10 mouse cellular contexts compared by ENCODE assay signal in genomic region chr16:7099506-7100300, GRCm38 (mm10).
A peak's percentile ranks its signal among the peaks of the same experiment; 100 is the strongest.
DNase-seq lines count a peak whose midpoint lies in the region; ATAC-seq and TF ChIP-seq lines count a peak whose summit lies in the region.
"Had no signal": no experiment of that assay in that cellular context is flagged by ENCODE, and none has a peak within 500 bp of the region (broad histone marks: within the 10 kb centered on the region; RNA-seq: fewer than 3 reads in every experiment).

No protein-coding gene starts in this region.

- H3K27ac ChIP-seq in liver, embryonic 12.5 days: no peak overlapping the region
- H3K27ac ChIP-seq in stomach, postnatal 0 days (replicated peaks): no peak overlapping the region
- H3K27ac ChIP-seq: embryonic facial prominence, embryonic 13.5 days; macrophage had no signal

- no peaks in the 10 kb centered on the region for H3K9me3 ChIP-seq in liver, embryonic 12.5 days (replicated peaks)
- H3K9me3 ChIP-seq in stomach, postnatal 0 days (ENCODE audit: control insufficient read depth, low read length): no peaks in the 10 kb centered on the region
- H3K9me3 ChIP-seq: embryonic facial prominence, embryonic 13.5 days had no signal

- H3K4me1 ChIP-seq in liver, embryonic 12.5 days: no peaks in the 10 kb centered on the region; the same call in 1 of the 2 replicates
- no peaks in the 10 kb centered on the region for H3K4me1 ChIP-seq in stomach, postnatal 0 days (replicated peaks; ENCODE audit: control insufficient read depth, insufficient read depth)
- H3K4me1 ChIP-seq: embryonic facial prominence, embryonic 13.5 days had no signal

- WGBS in liver, embryonic 12.5 days (ENCODE audit: insufficient replicate concordance): 58% methylated on average over 11 of the region's 11 CpGs
- 60% methylated on average over 11 of the region's 11 CpGs for WGBS in stomach, postnatal 0 days

- TF ChIP-seq CTCF in stomach, postnatal 0 days (IDR thresholded peaks at IDR 0.05; ENCODE audit: low read depth): no peak

- no peak for TF ChIP-seq EP300 in stomach, postnatal 0 days (optimal IDR thresholded peaks at IDR 0.05)

- H3K4me2 ChIP-seq in liver, embryonic 12.5 days: no peak overlapping the region
- no peak overlapping the region for H3K4me2 ChIP-seq in stomach, postnatal 0 days (replicated peaks; ENCODE audit: low read depth)
- H3K4me2 ChIP-seq: embryonic facial prominence, embryonic 13.5 days had no signal

- peak; percentile 5 for DNase-seq in liver
- DNase-seq in frontal cortex, postnatal 25 days (ENCODE audit: low spot score in 2 of 2): peak; percentile 46 to 61
- peak; percentile 78 for DNase-seq in heart, postnatal 4 days
- DNase-seq in left cerebral cortex, postnatal 4 days: peak; percentile 35
- DNase-seq in yolk sac, embryonic 10.5 days (ENCODE audit: low spot score): peak; percentile 33
- no peak for DNase-seq in stomach, postnatal 0 days (ENCODE audit: low spot score)
- DNase-seq in T-cell, adult 2 months (ENCODE audit: low spot score): no peak

- ATAC-seq in liver, embryonic 12.5 days: no peak
- no peak for ATAC-seq in stomach, postnatal 0 days (ENCODE audit: low FRiP score, low TSS enrichment)

- no peak overlapping the region for H3K4me3 ChIP-seq in liver, embryonic 12.5 days
- H3K4me3 ChIP-seq in stomach, postnatal 0 days (ENCODE audit: low read depth, low read length): no peak overlapping the region
- H3K4me3 ChIP-seq: embryonic facial prominence, embryonic 13.5 days had no signal

- no peaks in the 10 kb centered on the region for H3K36me3 ChIP-seq in liver, embryonic 12.5 days
- no peaks in the 10 kb centered on the region for H3K36me3 ChIP-seq in stomach, postnatal 0 days (ENCODE audit: control insufficient read depth, insufficient read depth, low read length)
- H3K36me3 ChIP-seq: embryonic facial prominence, embryonic 13.5 days had no signal

- no peaks in the 10 kb centered on the region for H3K27me3 ChIP-seq in liver, embryonic 12.5 days (replicated peaks)
- no peaks in the 10 kb centered on the region for H3K27me3 ChIP-seq in stomach, postnatal 0 days (ENCODE audit: control insufficient read depth, insufficient read depth, low read length)
- H3K27me3 ChIP-seq: embryonic facial prominence, embryonic 13.5 days had no signal

- intact Hi-C loops in left cerebral cortex, postnatal 4 days (cut with DNase I): no loop called here

- no peak overlapping the region for H3K9ac ChIP-seq in liver, embryonic 12.5 days
- H3K9ac ChIP-seq in stomach, postnatal 0 days (ENCODE audit: low read length): no peak overlapping the region
- H3K9ac ChIP-seq: embryonic facial prominence, embryonic 13.5 days had no signal

Comparison
In these comparisons a context has a peak if more than half of its experiments do, and no peak if none do; other contexts are left out.
1. DNase-seq: peak in liver (single experiment), frontal cortex, postnatal 25 days (2 of 2), heart, postnatal 4 days (single experiment), left cerebral cortex, postnatal 4 days (single experiment) and yolk sac, embryonic 10.5 days (single experiment); none in stomach, postnatal 0 days (single experiment) and T-cell, adult 2 months (single experiment).